Mouse (Mus musculus): ENCODE measurements around the gene Hsd17b11. TPM values are rescaled to one million over a fixed set of nuclear protein-coding genes. Genes with fewer than 3 reads are reported as not detected.

Hsd17b11 gene
- polyA plus RNA-seq, 1 experiment from 2014 or later: 2.6 TPM

- Histone ChIP-seq H3K9ac (replicated peaks) (no peak overlapping the region), H3K4me1 (replicated peaks) (peaks cover 5% of the 10 kb centered on the region; the same call in 1 of the 2 replicates), H3K36me3 (peaks cover 6% of the 10 kb centered on the region; the same call in 1 of the 2 replicates), H3K27me3 (no peaks in the 10 kb centered on the region), H3K4me3 (replicated peaks) (no peak overlapping the region), H3K4me2 (no peak overlapping the region), H3K27ac (no peak overlapping the region), H3K9me3 (no peaks in the 10 kb centered on the region)
- WGBS: 87% methylated on average over 2 of the region's 2 CpGs
- ATAC-seq (ENCODE audit: insufficient number of reproducible peaks, insufficient read depth, low FRiP score, low TSS enrichment, low read depth): no peak
Observed at GRCm38 (mm10) chr5:104003955-104004354, 17.8 kb downstream of the Hsd17b11 start.

- Histone ChIP-seq H3K4me2 (peak overlapping the region; percentile 16), H3K27ac (no peak overlapping the region), H3K4me1 (replicated peaks) (peaks cover 5% of the 10 kb centered on the region; the same call in 1 of the 2 replicates), H3K9me3 (no peaks in the 10 kb centered on the region), H3K9ac (replicated peaks) (no peak overlapping the region), H3K27me3 (no peaks in the 10 kb centered on the region), H3K4me3 (replicated peaks) (no peak overlapping the region), H3K36me3 (peaks cover 6% of the 10 kb centered on the region; the same call in 1 of the 2 replicates)
- WGBS: 51% methylated on average over 15 of the region's 15 CpGs
- ATAC-seq (ENCODE audit: insufficient number of reproducible peaks, insufficient read depth, low FRiP score, low TSS enrichment, low read depth): 0 out of 2 replicates have a peak, but pooled peaks have one; percentile 26
Observed at GRCm38 (mm10) chr5:104003256-104003931, 18.3 kb downstream of the Hsd17b11 start.

DNA sequence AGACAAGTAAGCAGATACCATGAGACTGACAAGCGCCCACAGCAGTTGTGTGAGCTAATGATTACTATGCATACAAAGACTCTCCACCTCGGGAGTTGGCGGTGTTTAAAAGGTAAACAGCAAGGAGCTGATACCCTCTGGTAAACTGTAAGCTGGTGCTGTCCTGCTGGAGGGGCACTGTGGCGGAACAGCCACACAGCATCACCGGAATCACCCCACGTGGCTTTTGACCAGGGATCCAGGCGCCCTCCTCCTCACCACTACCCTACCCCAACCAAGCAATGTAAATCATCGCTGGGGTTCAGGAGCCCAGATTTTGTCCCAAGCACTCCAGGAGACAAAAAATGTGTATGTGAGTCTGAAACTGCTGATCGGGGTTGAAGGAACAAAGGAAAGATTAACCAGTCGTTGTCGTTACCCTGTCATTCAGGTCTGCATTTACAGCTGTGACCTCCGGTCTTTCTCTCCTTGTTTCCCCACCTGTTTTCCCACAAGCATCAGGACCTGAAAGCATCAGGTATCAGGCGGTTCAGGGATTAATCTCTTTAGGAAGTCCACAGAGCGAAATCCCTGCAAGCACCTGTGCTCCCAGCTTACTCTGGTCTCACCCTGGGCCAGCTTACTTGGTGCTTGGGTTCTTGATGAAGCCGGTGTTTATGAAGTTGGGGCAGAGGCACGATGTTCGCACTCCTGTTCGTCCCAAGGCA lies 19.0 kb downstream of the Hsd17b11 start:
- H3K27me3 ChIP-seq: no peaks in the 10 kb centered on the region
- no peak overlapping the region for H3K27ac ChIP-seq
- 19% methylated on average over 18 of the region's 18 CpGs for WGBS
- H3K9ac ChIP-seq (replicated peaks): no peak overlapping the region
- H3K36me3 ChIP-seq: peaks cover 6% of the 10 kb centered on the region; the same call in 1 of the 2 replicates
- H3K4me1 ChIP-seq (replicated peaks): peaks cover 5% of the 10 kb centered on the region; the same call in 1 of the 2 replicates
- H3K4me2 ChIP-seq: peak overlapping the region; percentile 16
- no peaks in the 10 kb centered on the region for H3K9me3 ChIP-seq
- no peak overlapping the region for H3K4me3 ChIP-seq (replicated peaks)
- peak; percentile 42; the same call in 1 of the 2 replicates for ATAC-seq (ENCODE audit: insufficient number of reproducible peaks, insufficient read depth, low FRiP score, low TSS enrichment, low read depth)

DNA sequence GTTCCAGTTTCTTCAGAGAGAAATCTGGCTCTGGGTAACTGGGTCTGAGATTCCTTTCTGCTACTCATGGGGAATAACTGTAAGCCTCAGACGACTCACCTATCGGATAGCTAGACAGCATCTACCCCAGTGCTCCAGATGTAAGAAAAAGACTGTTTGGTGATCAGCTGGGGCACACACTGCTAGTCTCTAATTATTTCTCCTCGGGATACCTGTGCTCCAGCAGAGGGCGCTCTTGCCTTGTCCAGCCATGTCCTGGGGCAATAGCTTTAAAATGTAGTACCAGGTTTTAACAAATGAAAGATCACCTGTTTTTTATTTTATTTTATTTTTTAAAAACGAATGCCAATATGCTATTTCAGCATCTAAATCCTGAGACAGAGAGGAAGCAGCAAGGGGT lies 22.0 kb downstream of the Hsd17b11 start:
- Histone ChIP-seq H3K9ac (replicated peaks) (no peak overlapping the region), H3K36me3 (no peaks in the 10 kb centered on the region), H3K27ac (no peak overlapping the region), H3K4me2 (no peak overlapping the region), H3K9me3 (no peaks in the 10 kb centered on the region), H3K4me3 (replicated peaks) (no peak overlapping the region), H3K4me1 (replicated peaks) (peaks cover 5% of the 10 kb centered on the region; the same call in 1 of the 2 replicates), H3K27me3 (no peaks in the 10 kb centered on the region)
- whole genome bisulfite sequencing: under 1% methylated on average over 5 of the region's 5 CpGs
- ATAC-seq (ENCODE audit: insufficient number of reproducible peaks, insufficient read depth, low FRiP score, low TSS enrichment, low read depth): no peak

GRCm38 (mm10) chr5:103998739-103999138 lies 23.0 kb downstream of the Hsd17b11 start:
- H3K27me3 ChIP-seq: no peaks in the 10 kb centered on the region
- H3K27ac ChIP-seq: no peak overlapping the region
- peaks cover 5% of the 10 kb centered on the region; the same call in 1 of the 2 replicates for H3K4me1 ChIP-seq (replicated peaks)
- H3K9me3 ChIP-seq: no peaks in the 10 kb centered on the region
- no peak overlapping the region for H3K4me2 ChIP-seq
- H3K4me3 ChIP-seq (replicated peaks): no peak overlapping the region
- no peak for ATAC-seq (ENCODE audit: insufficient number of reproducible peaks, insufficient read depth, low FRiP score, low TSS enrichment, low read depth)
- no peaks in the 10 kb centered on the region for H3K36me3 ChIP-seq
- H3K9ac ChIP-seq (replicated peaks): no peak overlapping the region
- WGBS: 76% methylated on average over 5 of the region's 5 CpGs

DNA sequence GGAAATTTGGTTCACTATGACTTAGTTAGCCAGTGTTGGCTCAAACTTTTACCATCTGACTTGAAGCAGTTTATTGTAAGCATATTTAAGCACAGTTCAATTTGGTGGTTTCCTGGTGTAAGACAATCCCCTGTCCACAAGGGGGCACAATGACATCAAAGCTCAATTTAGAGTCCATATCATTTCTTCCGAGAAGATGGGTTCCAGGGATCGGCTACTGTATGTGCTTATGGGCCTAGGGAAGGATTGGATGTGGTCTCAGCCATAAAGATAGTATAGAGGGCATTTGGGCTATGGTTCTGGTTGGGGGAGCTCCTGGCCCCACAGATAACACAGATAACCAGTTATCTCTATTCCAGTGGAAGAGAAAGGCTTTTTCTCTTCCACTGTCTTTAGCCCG lies 26.5 kb downstream of the Hsd17b11 start:
- no peak overlapping the region for H3K27ac ChIP-seq
- no peaks in the 10 kb centered on the region for H3K27me3 ChIP-seq
- no peak overlapping the region for H3K4me2 ChIP-seq
- no peaks in the 10 kb centered on the region for H3K4me1 ChIP-seq (replicated peaks)
- H3K9me3 ChIP-seq: no peaks in the 10 kb centered on the region
- no peak for ATAC-seq (ENCODE audit: insufficient number of reproducible peaks, insufficient read depth, low FRiP score, low TSS enrichment, low read depth)
- H3K36me3 ChIP-seq: no peaks in the 10 kb centered on the region; the same call in 1 of the 2 replicates
- 65% methylated on average over 3 of the region's 3 CpGs for WGBS
- H3K4me3 ChIP-seq (replicated peaks): no peak overlapping the region
- H3K9ac ChIP-seq (replicated peaks): no peak overlapping the region

GRCm38 (mm10) chr5:103994669-103995068 lies 27.1 kb downstream of the Hsd17b11 start:
- no peak overlapping the region for H3K27ac ChIP-seq
- H3K9ac ChIP-seq (replicated peaks): no peak overlapping the region
- H3K36me3 ChIP-seq: peaks cover 3% of the 10 kb centered on the region; the same call in 1 of the 2 replicates
- no peak for ATAC-seq (ENCODE audit: insufficient number of reproducible peaks, insufficient read depth, low FRiP score, low TSS enrichment, low read depth)
- WGBS: 84% methylated on average over 4 of the region's 4 CpGs
- H3K9me3 ChIP-seq: no peaks in the 10 kb centered on the region
- no peak overlapping the region for H3K4me2 ChIP-seq
- H3K4me3 ChIP-seq (replicated peaks): no peak overlapping the region
- no peaks in the 10 kb centered on the region for H3K27me3 ChIP-seq
- no peaks in the 10 kb centered on the region for H3K4me1 ChIP-seq (replicated peaks)

DNA sequence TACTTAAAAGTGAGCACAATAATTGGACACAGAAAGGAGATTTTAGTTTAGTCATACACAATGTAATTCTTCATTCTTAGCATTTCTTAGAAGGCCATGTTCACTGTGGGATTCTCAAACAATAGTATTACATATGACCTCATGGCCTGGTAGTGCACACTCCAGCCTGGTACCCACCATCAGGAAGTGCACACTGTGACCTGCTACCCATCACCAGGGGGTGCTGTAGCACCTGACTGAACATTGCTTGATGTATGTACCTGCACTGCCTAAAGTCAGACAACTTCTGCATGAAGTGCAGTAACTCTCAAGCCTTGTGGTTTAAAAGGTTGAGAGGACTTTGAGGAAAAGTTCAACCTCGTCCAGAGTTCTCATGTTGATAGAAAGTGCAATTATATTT lies 28.1 kb downstream of the Hsd17b11 start:
- Histone ChIP-seq H3K27me3 (no peaks in the 10 kb centered on the region), H3K36me3 (peaks cover 8% of the 10 kb centered on the region), H3K9me3 (no peaks in the 10 kb centered on the region), H3K4me2 (no peak overlapping the region), H3K4me3 (replicated peaks) (no peak overlapping the region), H3K27ac (no peak overlapping the region), H3K9ac (replicated peaks) (no peak overlapping the region), H3K4me1 (replicated peaks) (no peaks in the 10 kb centered on the region)
- ATAC-seq (ENCODE audit: insufficient number of reproducible peaks, insufficient read depth, low FRiP score, low TSS enrichment, low read depth): no peak
- 73% methylated on average over 1 of the region's 1 CpGs for WGBS

- Histone ChIP-seq H3K4me3 (replicated peaks) (no peak overlapping the region), H3K36me3 (peaks cover 8% of the 10 kb centered on the region), H3K9me3 (no peaks in the 10 kb centered on the region), H3K27ac (no peak overlapping the region), H3K27me3 (no peaks in the 10 kb centered on the region), H3K4me1 (replicated peaks) (no peaks in the 10 kb centered on the region), H3K9ac (replicated peaks) (no peak overlapping the region), H3K4me2 (no peak overlapping the region)
- ATAC-seq (ENCODE audit: insufficient number of reproducible peaks, insufficient read depth, low FRiP score, low TSS enrichment, low read depth): no peak
- 82% methylated on average over 9 of the region's 9 CpGs for WGBS
Observed at GRCm38 (mm10) chr5:103992831-103993230, 28.9 kb downstream of the Hsd17b11 start.

GRCm38 (mm10) chr5:103980705-103981560 lies 40.8 kb downstream of the Hsd17b11 start:
- no peak for ATAC-seq (ENCODE audit: insufficient number of reproducible peaks, insufficient read depth, low FRiP score, low TSS enrichment, low read depth)
- H3K4me1 ChIP-seq (replicated peaks): no peaks in the 10 kb centered on the region
- no peaks in the 10 kb centered on the region for H3K36me3 ChIP-seq
- no peak overlapping the region for H3K9ac ChIP-seq (replicated peaks)
- H3K4me2 ChIP-seq: no peak overlapping the region
- H3K27ac ChIP-seq: no peak overlapping the region
- no peaks in the 10 kb centered on the region for H3K27me3 ChIP-seq
- H3K9me3 ChIP-seq: no peaks in the 10 kb centered on the region
- WGBS: 86% methylated on average over 9 of the region's 9 CpGs
- no peak overlapping the region for H3K4me3 ChIP-seq (replicated peaks)

Data from limb, embryonic 12.5 days (tissue).